Mouse (Mus musculus) erythroblast, adult 5-6 weeks (primary cell): Measurements from ENCODE around the gene Dynlt1b. TPM values are rescaled to one million over a fixed set of nuclear protein-coding genes. Genes with fewer than 3 reads are reported as not detected.
"Not testable (repeated sequence)": the region's sequence is repeated elsewhere in the genome, so short reads cannot be mapped to it uniquely, and the experiment has no call there.

Experiments
- ATAC-seq: replicated peaks from 2 replicates; pipeline ENCODE4 v1.8.0; 2016; ENCODE audit warnings: moderate number of reproducible peaks, mild to moderate bottlenecking, moderate TSS enrichment, inconsistent platforms; ENCODE audit not compliant: poor library complexity, low FRiP score, severe bottlenecking
- total RNA-seq, 2 experiments: library from RNA; stranded (forward) in 1 of 2; stranded (reverse) in 1 of 2; fragments of 150-400 nt in 1 of 2; fragments of 200-764, 138-1000 nt in 1 of 2; gene quantifications; 2 replicates each; pipeline versions ENCODE4 v1.2.3 to v1.2.4; 2015 to 2017; ENCODE audit warnings: low replicate concordance in 2 of 2

Gene Dynlt1b
- total RNA-seq, 2 experiments from 2014 or later = 47.7 to 49.7 TPM

- ATAC-seq = not testable (repeated sequence)
Measured at GRCm38 (mm10) chr17:6452689-6453088, 22.8 kb downstream of the Dynlt1b start.

- ATAC-seq = not testable (repeated sequence)
Measured at GRCm38 (mm10) chr17:6454703-6455102, 24.8 kb downstream of the Dynlt1b start.

- ATAC-seq = not testable (repeated sequence)
Measured at GRCm38 (mm10) chr17:6455883-6456282, 26.0 kb downstream of the Dynlt1b start.

- not testable (repeated sequence) for ATAC-seq
Measured at GRCm38 (mm10) chr17:6456614-6457402, 26.9 kb downstream of the Dynlt1b start.

- not testable (repeated sequence) for ATAC-seq
Measured at GRCm38 (mm10) chr17:6461083-6461595, 31.2 kb downstream of the Dynlt1b start.

- not testable (repeated sequence) for ATAC-seq
Measured at GRCm38 (mm10) chr17:6465735-6466134, 35.8 kb downstream of the Dynlt1b start.

GRCm38 (mm10) chr17:6467638-6468461 lies 37.9 kb downstream of the Dynlt1b start:
- ATAC-seq = not testable (repeated sequence)

GRCm38 (mm10) chr17:6470031-6470430 lies 40.1 kb downstream of the Dynlt1b start:
- ATAC-seq = not testable (repeated sequence)

- not testable (repeated sequence) for ATAC-seq
Measured at GRCm38 (mm10) chr17:6470671-6471070, 40.8 kb downstream of the Dynlt1b start.

- ATAC-seq = not testable (repeated sequence)
Measured at GRCm38 (mm10) chr17:6475270-6475669, 45.4 kb downstream of the Dynlt1b start.

- not testable (repeated sequence) for ATAC-seq
Measured at GRCm38 (mm10) chr17:6475913-6476312, 46.0 kb downstream of the Dynlt1b start.

- ATAC-seq = not testable (repeated sequence)
Measured at GRCm38 (mm10) chr17:6476495-6476947, 46.6 kb downstream of the Dynlt1b start.

GRCm38 (mm10) chr17:6477026-6477425 lies 47.1 kb downstream of the Dynlt1b start:
- ATAC-seq = not testable (repeated sequence)

- not testable (repeated sequence) for ATAC-seq
Measured at GRCm38 (mm10) chr17:6480855-6481589, 51.1 kb downstream of the Dynlt1b start.

- ATAC-seq = not testable (repeated sequence)
Measured at GRCm38 (mm10) chr17:6481590-6481963, 51.7 kb downstream of the Dynlt1b start.

- not testable (repeated sequence) for ATAC-seq
Measured at GRCm38 (mm10) chr17:6482248-6482647, 52.3 kb downstream of the Dynlt1b start.
